Mouse (Mus musculus): ENCODE data around the gene Gng4. TPM values are rescaled to one million over a fixed set of nuclear protein-coding genes. Genes with fewer than 3 reads are reported as not detected.
A peak's percentile ranks its signal among the peaks of the same experiment; 100 is the strongest.

Gene Gng4
- polyA plus RNA-seq, 1 experiment from 2014 or later = 6.2 TPM

DNA sequence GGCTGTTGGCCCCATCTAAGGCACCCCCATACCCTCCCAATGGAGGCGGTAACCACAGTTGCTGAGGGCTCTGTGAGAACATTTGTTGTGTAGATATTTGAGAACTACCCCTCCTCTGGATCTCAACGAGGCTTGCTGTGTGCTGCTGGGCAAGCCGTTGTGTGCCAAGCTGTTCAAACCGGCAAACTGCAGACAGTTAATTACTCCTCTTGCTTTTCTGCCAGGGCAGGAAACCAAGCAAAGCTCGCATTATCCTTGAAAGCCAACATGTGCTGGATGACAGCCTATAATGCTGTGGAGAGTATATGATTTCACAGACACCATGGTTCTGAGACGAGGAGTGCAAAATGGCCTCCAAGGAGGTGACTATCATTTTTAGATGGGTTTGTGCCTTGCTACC is 42.7 kb downstream of the Gng4 start:
- Histone ChIP-seq H3K9me3 (ENCODE audit: control insufficient read depth, low read length) (no peaks in the 10 kb centered on the region), H3K36me3 (ENCODE audit: control insufficient read depth, insufficient read depth, low read length) (no peaks in the 10 kb centered on the region), H3K9ac (ENCODE audit: low read length) (no peak overlapping the region), H3K4me1 (replicated peaks; ENCODE audit: control insufficient read depth, insufficient read depth) (no peaks in the 10 kb centered on the region), H3K27me3 (ENCODE audit: control insufficient read depth, insufficient read depth, low read length) (no peaks in the 10 kb centered on the region), H3K4me2 (replicated peaks; ENCODE audit: low read depth) (no peak overlapping the region), H3K4me3 (ENCODE audit: low read depth, low read length) (no peak overlapping the region), H3K27ac (replicated peaks) (no peak overlapping the region)
- 80% methylated on average over 6 of the region's 6 CpGs for WGBS
- TF ChIP-seq EP300 (optimal IDR thresholded peaks at IDR 0.05) = no peak
- no peak for TF ChIP-seq CTCF (IDR thresholded peaks at IDR 0.05; ENCODE audit: low read depth)
- ATAC-seq (ENCODE audit: low FRiP score, low TSS enrichment) (no peak), DNase-seq (ENCODE audit: low spot score) (no peak)

DNA sequence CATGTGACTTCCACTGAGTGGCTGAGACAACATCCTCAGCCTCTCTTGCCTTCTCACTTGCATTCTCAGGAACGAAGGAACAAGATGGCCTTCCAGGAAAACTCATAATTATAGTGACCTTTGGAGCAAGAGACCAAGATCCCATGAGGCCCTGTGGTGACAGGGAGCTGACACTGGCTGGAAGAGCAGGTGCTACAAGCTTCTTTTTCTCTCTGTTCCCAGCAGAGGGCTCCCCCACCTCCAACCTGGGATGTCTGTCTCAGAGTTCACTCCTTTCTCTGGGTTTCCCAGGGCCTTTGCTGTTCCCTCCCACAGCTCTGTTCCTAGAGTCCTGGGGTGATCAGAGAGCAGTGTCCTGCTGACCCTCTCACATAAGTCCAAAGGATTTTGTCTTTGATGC is 44.3 kb downstream of the Gng4 start:
- ATAC-seq (ENCODE audit: low FRiP score, low TSS enrichment) = no peak

DNA sequence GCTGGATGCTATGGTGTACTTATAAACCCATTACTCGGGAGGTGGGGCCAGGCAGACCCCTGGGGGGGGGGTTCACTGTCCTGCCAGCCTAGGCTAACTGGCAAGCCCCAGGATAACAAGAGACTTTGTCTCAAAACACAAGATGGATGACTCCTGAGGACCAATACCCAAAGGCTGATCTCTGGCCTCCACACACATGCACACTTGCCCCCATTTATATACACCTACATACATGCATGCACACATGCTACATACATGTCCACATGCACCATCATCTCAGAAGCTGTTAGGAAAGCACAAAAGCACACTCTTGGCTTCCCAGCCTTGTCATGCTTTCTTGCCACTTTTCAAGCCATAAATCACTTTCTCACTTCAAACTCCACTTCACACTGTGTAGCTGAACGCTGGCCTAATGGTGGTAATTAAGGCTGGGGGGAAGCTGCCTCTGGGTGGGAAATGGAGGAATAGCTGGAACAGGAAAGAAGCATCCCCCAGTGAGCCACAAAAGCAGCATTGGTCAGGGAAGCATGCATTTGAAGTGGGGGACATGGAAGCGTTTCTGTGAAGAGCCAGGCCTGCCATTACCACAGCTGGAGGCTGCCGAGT is 46.7 kb downstream of the Gng4 start:
- 41% methylated on average over 4 of the region's 4 CpGs for WGBS
- ATAC-seq (ENCODE audit: low FRiP score, low TSS enrichment) (no peak), DNase-seq (ENCODE audit: low spot score) (no peak)
- H3K4me3 ChIP-seq (ENCODE audit: low read depth, low read length) = no peak overlapping the region
- H3K27ac ChIP-seq (replicated peaks) = no peak overlapping the region
- H3K4me2 ChIP-seq (replicated peaks; ENCODE audit: low read depth) = no peak overlapping the region
- no peaks in the 10 kb centered on the region for H3K9me3 ChIP-seq (ENCODE audit: control insufficient read depth, low read length)
- H3K9ac ChIP-seq (ENCODE audit: low read length) = no peak overlapping the region
- H3K27me3 ChIP-seq (ENCODE audit: control insufficient read depth, insufficient read depth, low read length) = no peaks in the 10 kb centered on the region
- no peaks in the 10 kb centered on the region for H3K36me3 ChIP-seq (ENCODE audit: control insufficient read depth, insufficient read depth, low read length)
- H3K4me1 ChIP-seq (replicated peaks; ENCODE audit: control insufficient read depth, insufficient read depth) = no peaks in the 10 kb centered on the region
- TF ChIP-seq CTCF (IDR thresholded peaks at IDR 0.05; ENCODE audit: low read depth) (no peak), EP300 (optimal IDR thresholded peaks at IDR 0.05) (no peak)

More for the DNA sequence above, 44.3 kb downstream of the Gng4 start:
- TF ChIP-seq EP300 (optimal IDR thresholded peaks at IDR 0.05) (no peak), CTCF (IDR thresholded peaks at IDR 0.05; ENCODE audit: low read depth) (peak; percentile 27; the same call in 1 of the 2 replicates)
- no peak overlapping the region for H3K4me2 ChIP-seq (replicated peaks; ENCODE audit: low read depth)
- H3K9ac ChIP-seq (ENCODE audit: low read length) = no peak overlapping the region
- H3K36me3 ChIP-seq (ENCODE audit: control insufficient read depth, insufficient read depth, low read length) = no peaks in the 10 kb centered on the region
- 41% methylated on average over 1 of the region's 1 CpGs for WGBS
- H3K27me3 ChIP-seq (ENCODE audit: control insufficient read depth, insufficient read depth, low read length) = no peaks in the 10 kb centered on the region
- no peak overlapping the region for H3K4me3 ChIP-seq (ENCODE audit: low read depth, low read length)
- no peak for DNase-seq (ENCODE audit: low spot score)
- H3K9me3 ChIP-seq (ENCODE audit: control insufficient read depth, low read length) = no peaks in the 10 kb centered on the region
- H3K4me1 ChIP-seq (replicated peaks; ENCODE audit: control insufficient read depth, insufficient read depth) = no peaks in the 10 kb centered on the region
- H3K27ac ChIP-seq (replicated peaks) = no peak overlapping the region

DNA sequence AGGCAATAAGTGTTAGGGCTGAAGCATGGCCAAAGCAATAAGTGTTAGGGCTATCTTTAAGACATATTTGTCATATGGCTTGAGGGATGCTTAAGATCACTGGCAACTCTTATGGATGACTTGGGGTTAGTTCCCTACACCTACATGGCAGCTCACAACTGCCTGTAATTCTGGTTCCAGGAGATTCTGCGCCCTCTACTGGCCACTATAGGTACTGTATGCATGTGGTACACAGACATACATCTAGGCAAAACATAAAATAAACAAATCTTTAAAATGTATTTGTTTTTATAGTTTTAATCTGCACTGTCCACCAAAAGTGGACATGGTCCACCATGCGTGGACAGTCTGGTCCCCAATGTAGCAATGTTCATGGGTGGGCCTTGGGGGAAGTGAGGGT is 51.3 kb downstream of the Gng4 start:
- H3K27me3 ChIP-seq (ENCODE audit: control insufficient read depth, insufficient read depth, low read length) = no peaks in the 10 kb centered on the region
- no peak overlapping the region for H3K9ac ChIP-seq (ENCODE audit: low read length)
- no peak overlapping the region for H3K4me3 ChIP-seq (ENCODE audit: low read depth, low read length)
- H3K4me1 ChIP-seq (replicated peaks; ENCODE audit: control insufficient read depth, insufficient read depth) = no peaks in the 10 kb centered on the region
- no peak overlapping the region for H3K27ac ChIP-seq (replicated peaks)
- DNase-seq (ENCODE audit: low spot score) (no peak), ATAC-seq (ENCODE audit: low FRiP score, low TSS enrichment) (no peak)
- 59% methylated on average over 2 of the region's 2 CpGs for WGBS
- TF ChIP-seq CTCF (IDR thresholded peaks at IDR 0.05; ENCODE audit: low read depth) = peak; percentile 60
- no peak for TF ChIP-seq EP300 (optimal IDR thresholded peaks at IDR 0.05)
- no peaks in the 10 kb centered on the region for H3K9me3 ChIP-seq (ENCODE audit: control insufficient read depth, low read length)
- no peak overlapping the region for H3K4me2 ChIP-seq (replicated peaks; ENCODE audit: low read depth)
- no peaks in the 10 kb centered on the region for H3K36me3 ChIP-seq (ENCODE audit: control insufficient read depth, insufficient read depth, low read length)

DNA sequence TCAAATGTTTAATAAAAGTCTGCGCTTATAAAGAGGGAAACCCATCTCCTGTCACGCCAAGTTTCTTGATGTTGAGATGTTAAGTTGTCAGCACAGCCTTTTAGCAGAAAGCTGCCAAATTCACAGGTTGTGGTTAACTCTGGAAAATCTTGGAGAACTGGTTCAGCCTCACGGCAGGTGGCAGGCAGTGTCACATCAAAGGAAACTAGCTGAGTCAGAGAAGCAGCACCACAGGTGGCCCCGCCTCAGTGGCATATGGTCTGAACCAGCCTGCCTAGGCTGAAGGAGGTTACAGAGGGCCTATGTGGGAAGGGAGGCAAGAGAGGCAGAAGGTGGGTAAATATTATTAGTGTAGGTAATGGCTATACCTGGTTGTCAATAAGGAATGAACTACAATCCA is 61.2 kb downstream of the Gng4 start:
- Histone ChIP-seq H3K4me1 (replicated peaks; ENCODE audit: control insufficient read depth, insufficient read depth) (no peaks in the 10 kb centered on the region), H3K4me2 (replicated peaks; ENCODE audit: low read depth) (no peak overlapping the region), H3K9ac (ENCODE audit: low read length) (no peak overlapping the region), H3K36me3 (ENCODE audit: control insufficient read depth, insufficient read depth, low read length) (no peaks in the 10 kb centered on the region), H3K4me3 (ENCODE audit: low read depth, low read length) (no peak overlapping the region), H3K27me3 (ENCODE audit: control insufficient read depth, insufficient read depth, low read length) (no peaks in the 10 kb centered on the region), H3K27ac (replicated peaks) (no peak overlapping the region), H3K9me3 (ENCODE audit: control insufficient read depth, low read length) (no peaks in the 10 kb centered on the region)
- ATAC-seq (ENCODE audit: low FRiP score, low TSS enrichment) (peak; percentile 24; the same call in 1 of the 2 replicates), DNase-seq (ENCODE audit: low spot score) (peak; percentile 18)
- TF ChIP-seq EP300 (optimal IDR thresholded peaks at IDR 0.05) = no peak
- no peak for TF ChIP-seq CTCF (IDR thresholded peaks at IDR 0.05; ENCODE audit: low read depth)
- 53% methylated on average over 4 of the region's 4 CpGs for WGBS

DNA sequence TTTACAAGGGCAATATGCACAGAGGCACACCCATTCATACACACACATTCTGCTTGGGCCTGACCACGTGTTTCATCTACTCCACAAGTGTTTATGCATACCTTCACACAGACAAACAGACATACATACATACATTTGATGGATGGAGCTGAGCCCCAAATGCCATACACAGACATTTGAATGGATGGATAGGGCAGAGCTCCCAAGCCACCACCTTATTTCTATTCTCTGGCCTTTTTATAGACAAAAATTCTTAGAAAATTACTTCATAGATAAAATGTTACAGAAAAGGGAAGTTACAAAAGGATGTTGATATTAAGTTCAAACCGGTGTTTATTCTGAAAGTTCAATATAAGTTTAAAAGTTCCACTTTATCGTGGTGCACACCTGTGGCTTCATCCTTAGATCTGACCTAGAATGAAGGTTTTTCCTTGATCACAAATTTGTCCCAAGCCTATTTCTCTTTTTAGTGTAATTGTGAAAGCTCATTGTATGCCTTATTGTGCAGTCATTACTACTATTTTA is 63.3 kb downstream of the Gng4 start:
- Histone ChIP-seq H3K9ac (ENCODE audit: low read length) (no peak overlapping the region), H3K9me3 (ENCODE audit: control insufficient read depth, low read length) (no peaks in the 10 kb centered on the region), H3K27ac (replicated peaks) (no peak overlapping the region), H3K4me2 (replicated peaks; ENCODE audit: low read depth) (no peak overlapping the region), H3K4me1 (replicated peaks; ENCODE audit: control insufficient read depth, insufficient read depth) (no peaks in the 10 kb centered on the region), H3K27me3 (ENCODE audit: control insufficient read depth, insufficient read depth, low read length) (no peaks in the 10 kb centered on the region), H3K36me3 (ENCODE audit: control insufficient read depth, insufficient read depth, low read length) (no peaks in the 10 kb centered on the region), H3K4me3 (ENCODE audit: low read depth, low read length) (no peak overlapping the region)
- 37% methylated on average over 3 of the region's 3 CpGs for WGBS
- DNase-seq (ENCODE audit: low spot score) = no peak
- no peak for TF ChIP-seq EP300 (optimal IDR thresholded peaks at IDR 0.05)
- no peak for TF ChIP-seq CTCF (IDR thresholded peaks at IDR 0.05; ENCODE audit: low read depth)
- no peak for ATAC-seq (ENCODE audit: low FRiP score, low TSS enrichment)

Measured in stomach, postnatal 0 days (tissue).